Mouse (Mus musculus): ENCODE data around the gene 1700014D04Rik.
"Not testable (repeated sequence)": the region's sequence is repeated elsewhere in the genome, so short reads cannot be mapped to it uniquely, and the experiment has no call there.

1700014D04Rik gene

GRCm38 (mm10) chr13:59735190-59735589 is 11.4 kb downstream of the 1700014D04Rik start:
- DNase-seq (ENCODE audit: low spot score) = peak; percentile 18

- DNase-seq (ENCODE audit: low spot score) = not testable (repeated sequence)
Observed at GRCm38 (mm10) chr13:59734347-59734746, 12.2 kb downstream of the 1700014D04Rik start.

GRCm38 (mm10) chr13:59733936-59734335 is 12.6 kb downstream of the 1700014D04Rik start:
- no peak for DNase-seq (ENCODE audit: low spot score)

GRCm38 (mm10) chr13:59731652-59732051 is 14.9 kb downstream of the 1700014D04Rik start, which contains the start of gene Spata31d1d:
Gene Spata31d1d, minus strand, starts transcription at chr13:59731752.
- DNase-seq (ENCODE audit: low spot score) = no peak

- peak; percentile 70 for DNase-seq (ENCODE audit: low spot score)
Observed at GRCm38 (mm10) chr13:59728378-59729093, 18.0 kb downstream of the 1700014D04Rik start.

- no peak for DNase-seq (ENCODE audit: low spot score)
Observed at GRCm38 (mm10) chr13:59726139-59726867, 20.2 kb downstream of the 1700014D04Rik start.

- DNase-seq (ENCODE audit: low spot score) = not testable (repeated sequence)
Observed at GRCm38 (mm10) chr13:59722089-59722488, 24.5 kb downstream of the 1700014D04Rik start.

GRCm38 (mm10) chr13:59719475-59719874 is 27.1 kb downstream of the 1700014D04Rik start:
- DNase-seq (ENCODE audit: low spot score) = no peak

- not testable (repeated sequence) for DNase-seq (ENCODE audit: low spot score)
Observed at GRCm38 (mm10) chr13:59718857-59719440, 27.6 kb downstream of the 1700014D04Rik start.

GRCm38 (mm10) chr13:59713710-59714109 is 32.8 kb downstream of the 1700014D04Rik start:
- no peak for DNase-seq (ENCODE audit: low spot score)

- DNase-seq (ENCODE audit: low spot score) = not testable (repeated sequence)
Observed at GRCm38 (mm10) chr13:59711984-59712383, 34.6 kb downstream of the 1700014D04Rik start, which contains the start of gene Spata31d1b. Gene Spata31d1b, plus strand, starts transcription at chr13:59712284.

GRCm38 (mm10) chr13:59710230-59710629 is 36.3 kb downstream of the 1700014D04Rik start, which contains the start of gene Spata31d1a:
Gene Spata31d1a, minus strand, starts transcription at chr13:59710330.
- DNase-seq (ENCODE audit: low spot score) = no peak

- no peak for DNase-seq (ENCODE audit: low spot score)
Observed at GRCm38 (mm10) chr13:59704562-59704961, 42.0 kb downstream of the 1700014D04Rik start.

GRCm38 (mm10) chr13:59703514-59703913 is 43.0 kb downstream of the 1700014D04Rik start:
- no peak for DNase-seq (ENCODE audit: low spot score)

GRCm38 (mm10) chr13:59700137-59700536 is 46.4 kb downstream of the 1700014D04Rik start:
- not testable (repeated sequence) for DNase-seq (ENCODE audit: low spot score)

GRCm38 (mm10) chr13:59699131-59699530 is 47.4 kb downstream of the 1700014D04Rik start:
- no peak for DNase-seq (ENCODE audit: low spot score)

- DNase-seq (ENCODE audit: low spot score) = no peak
Observed at GRCm38 (mm10) chr13:59695781-59696180, 50.8 kb downstream of the 1700014D04Rik start.

GRCm38 (mm10) chr13:59694008-59694407 is 52.5 kb downstream of the 1700014D04Rik start, which contains the start of gene 4921517D22Rik:
Gene 4921517D22Rik, minus strand, starts transcription at chr13:59694108.
- no peak for DNase-seq (ENCODE audit: low spot score)

GRCm38 (mm10) chr13:59691478-59691877 is 55.1 kb downstream of the 1700014D04Rik start:
- DNase-seq (ENCODE audit: low spot score) = no peak

Data from adipocyte (in vitro differentiated cells).